Mouse (Mus musculus) lung, postnatal 0 days (tissue): Measurements from ENCODE around the gene Eefsec. TPM values are rescaled to one million over a fixed set of nuclear protein-coding genes. Genes with fewer than 3 reads are reported as not detected.

Experiments
- ATAC-seq: fragments of 200-750 bp; cut with Nextera tagmentation; 2 replicates; pipeline ENCODE4 v1.8.0; 2017; ENCODE audit warnings: moderate library complexity
- DNase-seq: peaks from one replicate; pipeline ENCODE4 v3.0.0-alpha.2; 2016; ENCODE audit warnings: low spot score
- H3K27ac ChIP-seq: fragments of 300-500 bp; sonication (generic); 2 replicates; pipeline ENCODE4 v1.5.1; 2014; ENCODE audit warnings: antibody characterized with exemption, mild to moderate bottlenecking, low read length, mixed read lengths
- H3K27me3 ChIP-seq: fragments of 300-500 bp; sonication (generic); replicated peaks from 2 replicates; pipeline ENCODE4 v1.6.1; 2014; ENCODE audit warnings: low read length, mixed read lengths; ENCODE audit not compliant: insufficient read depth
- H3K36me3 ChIP-seq: fragments of 300-500 bp; sonication (generic); 2 replicates; pipeline ENCODE4 v1.6.1; 2014; ENCODE audit warnings: low read length, mixed read lengths; ENCODE audit not compliant: insufficient read depth
- H3K4me1 ChIP-seq: fragments of 300-500 bp; sonication (generic); 2 replicates; pipeline ENCODE4 v1.6.1; 2014; ENCODE audit warnings: antibody characterized with exemption, low read depth, low read length, mixed read lengths; ENCODE audit not compliant: insufficient read depth
- H3K4me2 ChIP-seq: fragments of 300-500 bp; sonication (generic); replicated peaks from 2 replicates; pipeline ENCODE4 v1.6.1; 2014; ENCODE audit warnings: low read depth, mild to moderate bottlenecking, low read length, moderate library complexity, mixed read lengths
- H3K4me3 ChIP-seq: fragments of 300-500 bp; sonication (generic); 2 replicates; pipeline ENCODE4 v1.5.1; 2014; ENCODE audit warnings: low read depth, low read length
- H3K9ac ChIP-seq: fragments of 300-500 bp; sonication (generic); replicated peaks from 2 replicates; pipeline ENCODE4 v1.6.1; 2014; ENCODE audit warnings: low read depth, mild to moderate bottlenecking
- H3K9me3 ChIP-seq: fragments of 300-500 bp; sonication (generic); 2 replicates; pipeline ENCODE4 v1.6.1; 2016; ENCODE audit warnings: low read length, mixed read lengths
- CTCF ChIP-seq: IDR thresholded peaks from 2 replicates; pipeline ENCODE4 v1.5.1; 2016; ENCODE audit warnings: antibody characterized with exemption, mild to moderate bottlenecking
- EP300 ChIP-seq: IDR thresholded peaks from 2 replicates; pipeline ENCODE4 v1.6.1; 2016; ENCODE audit warnings: antibody characterized with exemption, mild to moderate bottlenecking, control low read depth
- WGBS: fragments of 180-500 bp; shearing (Covaris S2); extraction: QIAGEN DNeasy Blood & Tissue Kit; methylation state at CpG from one replicate; pipeline ENCODE4 v1.1.7; 2014; 5-methylcytosine and 5-hydroxymethylcytosine counted together
- polyA plus RNA-seq: library from polyadenylated mRNA; unstranded; fragments of >200 nt; fragmentation: Nextera tagmentation; extraction: Ambion mirVana; gene quantifications from 2 replicates; pipeline ENCODE4 v1.2.1, GENCODE M21; 2015

Eefsec gene
- polyA plus RNA-seq, 1 experiment from 2014 or later, result 21.0 TPM

- no peaks in the 10 kb centered on the region for H3K4me1 ChIP-seq
- H3K9ac ChIP-seq, result no peak overlapping the region
- ATAC-seq (no peak), DNase-seq (no peak)
- H3K4me3 ChIP-seq, result no peak overlapping the region
- no peak overlapping the region for H3K4me2 ChIP-seq
- H3K27ac ChIP-seq, result no peak overlapping the region
- no peaks in the 10 kb centered on the region for H3K36me3 ChIP-seq
- TF ChIP-seq EP300 (no peak), CTCF (no peak)
- H3K27me3 ChIP-seq, result no peaks in the 10 kb centered on the region
- 71% methylated on average over 4 of the region's 4 CpGs for WGBS
- H3K9me3 ChIP-seq, result no peaks in the 10 kb centered on the region
Observed at GRCm38 (mm10) chr6:88439056-88439455, 7.3 kb downstream of the Eefsec start.

DNA sequence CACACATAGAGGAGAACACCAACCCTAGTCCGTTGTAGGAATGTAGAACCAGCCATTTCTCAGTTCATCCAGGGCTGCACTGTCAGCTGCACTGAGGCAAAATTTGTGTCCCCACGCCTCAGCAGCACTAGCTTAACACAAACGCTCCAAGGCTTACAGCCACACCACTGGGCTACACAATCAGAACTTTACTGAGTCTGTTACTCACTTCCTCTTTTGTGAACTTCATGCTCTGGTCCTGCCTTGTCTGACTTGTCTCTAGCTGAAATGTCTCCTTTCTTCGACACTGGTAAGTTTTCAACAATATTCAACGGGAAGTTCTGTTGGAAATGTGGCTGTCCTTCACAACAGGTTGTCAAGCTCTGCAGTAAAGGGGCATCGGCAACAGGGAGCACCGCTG is 10.7 kb downstream of the Eefsec start:
- ATAC-seq, result no peak
- H3K9ac ChIP-seq, result no peak overlapping the region
- no peaks in the 10 kb centered on the region for H3K9me3 ChIP-seq
- DNase-seq, result no peak
- WGBS, result 80% methylated on average over 7 of the region's 7 CpGs
- H3K4me3 ChIP-seq, result no peak overlapping the region
- no peaks in the 10 kb centered on the region for H3K4me1 ChIP-seq
- H3K27me3 ChIP-seq, result no peaks in the 10 kb centered on the region
- H3K4me2 ChIP-seq, result no peak overlapping the region
- H3K27ac ChIP-seq, result no peak overlapping the region
- TF ChIP-seq EP300, result no peak
- TF ChIP-seq CTCF, result no peak
- no peaks in the 10 kb centered on the region for H3K36me3 ChIP-seq

DNA sequence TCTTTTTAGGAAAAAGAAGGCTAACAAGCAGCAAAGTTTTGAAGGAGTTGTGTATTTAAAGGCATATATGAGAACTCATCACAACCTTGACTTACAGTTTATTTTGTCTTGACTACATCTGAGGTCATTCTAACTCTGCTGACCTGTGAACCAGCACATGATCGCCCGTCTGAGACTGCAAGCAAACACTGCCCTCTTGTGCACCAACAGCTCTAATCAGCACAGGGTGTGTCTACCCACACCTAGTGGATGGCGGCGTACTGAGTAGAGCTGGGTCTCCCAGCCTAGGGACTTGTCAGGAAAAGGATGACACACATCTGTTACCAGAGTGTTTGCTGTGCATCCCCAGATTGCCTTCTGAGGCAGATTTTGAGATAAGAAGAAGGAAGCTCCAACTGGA is 15.1 kb downstream of the Eefsec start:
- Histone ChIP-seq H3K9me3 (no peaks in the 10 kb centered on the region), H3K27ac (no peak overlapping the region), H3K9ac (no peak overlapping the region), H3K4me2 (no peak overlapping the region), H3K27me3 (no peaks in the 10 kb centered on the region), H3K4me3 (no peak overlapping the region), H3K36me3 (no peaks in the 10 kb centered on the region), H3K4me1 (no peaks in the 10 kb centered on the region)
- TF ChIP-seq CTCF, result peak; percentile 87
- no peak for TF ChIP-seq EP300
- DNase-seq (peak; percentile 71), ATAC-seq (peak; percentile 85)
- 5% methylated on average over 4 of the region's 4 CpGs for WGBS

- Histone ChIP-seq H3K36me3 (no peaks in the 10 kb centered on the region), H3K4me1 (no peaks in the 10 kb centered on the region), H3K9me3 (no peaks in the 10 kb centered on the region), H3K27ac (no peak overlapping the region), H3K4me2 (no peak overlapping the region), H3K27me3 (no peaks in the 10 kb centered on the region), H3K9ac (no peak overlapping the region), H3K4me3 (no peak overlapping the region)
- ATAC-seq (peak; percentile 86), DNase-seq (peak; percentile 60)
- 61% methylated on average over 7 of the region's 7 CpGs for WGBS
- TF ChIP-seq CTCF (no peak), EP300 (no peak)
Observed at GRCm38 (mm10) chr6:88416130-88416758, 30.1 kb downstream of the Eefsec start.

- no peaks in the 10 kb centered on the region for H3K36me3 ChIP-seq
- TF ChIP-seq CTCF (no peak), EP300 (no peak)
- WGBS, result 69% methylated on average over 2 of the region's 2 CpGs
- no peaks in the 10 kb centered on the region for H3K9me3 ChIP-seq
- ATAC-seq (no peak), DNase-seq (no peak)
- no peaks in the 10 kb centered on the region for H3K27me3 ChIP-seq
- no peak overlapping the region for H3K4me3 ChIP-seq
- no peak overlapping the region for H3K4me2 ChIP-seq
- no peak overlapping the region for H3K9ac ChIP-seq
- no peaks in the 10 kb centered on the region for H3K4me1 ChIP-seq
- no peak overlapping the region for H3K27ac ChIP-seq
Observed at GRCm38 (mm10) chr6:88412604-88413003, 33.7 kb downstream of the Eefsec start.

DNA sequence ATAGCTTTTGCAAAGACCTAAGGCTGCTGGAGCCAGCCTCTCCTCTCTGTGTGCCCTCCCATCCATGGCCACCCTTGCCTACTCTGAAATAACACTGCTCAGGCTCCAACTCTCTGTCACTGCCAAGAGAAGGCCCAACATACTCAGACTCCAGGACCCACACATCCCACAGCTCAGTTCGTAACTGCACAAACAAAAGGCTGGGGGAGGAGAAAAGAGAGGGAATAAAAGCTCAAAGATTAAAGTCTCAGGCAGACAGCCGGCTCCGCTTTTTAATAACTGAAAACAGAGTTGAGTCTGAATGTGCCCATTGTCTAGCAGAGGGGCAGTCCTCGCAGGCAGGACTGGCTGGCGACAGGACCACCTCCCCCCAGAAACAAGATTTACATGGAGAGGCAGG is 36.8 kb downstream of the Eefsec start:
- Histone ChIP-seq H3K4me2 (no peak overlapping the region), H3K9ac (no peak overlapping the region)
- no peak for ATAC-seq

GRCm38 (mm10) chr6:88400451-88400850 is 45.9 kb downstream of the Eefsec start:
- 48% methylated on average over 6 of the region's 6 CpGs for WGBS
- Histone ChIP-seq H3K27ac (no peak overlapping the region), H3K4me2 (no peak overlapping the region), H3K27me3 (no peaks in the 10 kb centered on the region), H3K9ac (no peak overlapping the region), H3K4me1 (no peaks in the 10 kb centered on the region), H3K9me3 (no peaks in the 10 kb centered on the region), H3K4me3 (no peak overlapping the region), H3K36me3 (no peaks in the 10 kb centered on the region)
- no peak for TF ChIP-seq EP300
- no peak for TF ChIP-seq CTCF
- ATAC-seq (no peak), DNase-seq (no peak)

More for the DNA sequence above, 36.8 kb downstream of the Eefsec start:
- no peak for TF ChIP-seq CTCF
- TF ChIP-seq EP300, result no peak
- Histone ChIP-seq H3K4me3 (no peak overlapping the region), H3K4me1 (no peaks in the 10 kb centered on the region), H3K27ac (no peak overlapping the region), H3K27me3 (no peaks in the 10 kb centered on the region), H3K9me3 (no peaks in the 10 kb centered on the region), H3K36me3 (no peaks in the 10 kb centered on the region)
- WGBS, result 50% methylated on average over 5 of the region's 5 CpGs
- no peak for DNase-seq
